Mouse (Mus musculus): ENCODE measurements around the gene Ttc16.

The Ttc16 gene

DNA sequence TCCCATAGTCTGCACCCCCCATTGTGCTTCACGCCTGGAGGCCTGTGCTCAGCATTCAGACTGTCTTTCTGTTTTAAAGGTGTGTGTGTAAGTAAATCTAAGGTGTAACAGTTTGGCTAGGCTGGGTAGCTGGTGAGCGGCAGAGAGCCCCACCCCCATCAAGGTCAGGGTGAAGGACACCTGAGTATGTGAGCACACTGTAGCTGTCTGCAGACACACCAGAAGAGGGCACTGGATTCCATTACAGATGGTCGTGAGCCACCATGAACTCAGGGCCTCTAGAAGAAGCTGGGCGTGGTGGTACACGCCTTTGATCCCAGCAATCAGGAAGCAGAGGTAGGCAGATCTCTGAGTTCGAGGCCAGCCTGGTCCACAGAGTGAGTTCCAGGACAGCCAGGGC lies 6.3 kb upstream of the Ttc16 start:
- ATAC-seq (ENCODE audit: insufficient number of reproducible peaks, low FRiP score, low TSS enrichment): no peak

DNA sequence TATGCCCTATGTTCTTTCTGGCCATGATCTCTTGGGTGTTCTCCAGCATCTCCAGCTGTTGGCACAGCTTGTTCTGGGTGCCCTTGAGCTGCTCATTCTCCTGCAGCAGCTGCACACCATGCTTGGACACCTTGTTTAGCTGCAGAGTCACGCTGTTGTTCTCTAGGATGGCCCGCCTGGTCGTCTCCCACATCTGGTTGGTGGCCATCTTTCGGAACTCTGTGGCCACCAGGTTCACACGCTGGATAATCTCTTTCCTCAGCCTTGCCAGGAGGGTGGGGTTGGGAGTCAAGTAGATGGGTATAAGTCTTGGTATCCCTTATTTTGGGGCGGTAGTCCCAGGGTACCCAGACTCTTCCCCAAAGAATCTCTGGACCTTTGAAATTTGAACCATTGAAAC lies 4.3 kb upstream of the Ttc16 start:
- no peak for ATAC-seq (ENCODE audit: insufficient number of reproducible peaks, low FRiP score, low TSS enrichment)

DNA sequence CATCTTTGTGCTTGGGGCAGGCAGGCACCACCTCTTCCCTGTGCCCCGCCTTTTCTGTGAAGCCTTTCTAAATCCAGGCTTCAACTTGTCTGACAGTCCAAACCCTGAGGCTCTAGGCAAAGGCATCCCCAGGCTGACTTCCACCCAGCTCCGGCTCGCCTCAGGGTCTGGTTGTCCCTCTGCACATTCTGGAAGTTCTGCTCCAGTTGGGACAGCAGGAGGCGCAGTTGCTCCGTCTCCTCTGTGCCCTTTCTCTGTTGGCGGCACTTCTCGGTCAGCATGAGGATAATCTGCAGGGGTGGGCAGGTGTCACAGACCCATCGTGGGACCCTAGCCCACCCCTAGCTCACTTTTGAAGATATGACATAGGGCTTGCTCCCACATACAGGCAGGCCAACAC lies 3.7 kb upstream of the Ttc16 start:
- ATAC-seq (ENCODE audit: insufficient number of reproducible peaks, low FRiP score, low TSS enrichment): no peak

DNA sequence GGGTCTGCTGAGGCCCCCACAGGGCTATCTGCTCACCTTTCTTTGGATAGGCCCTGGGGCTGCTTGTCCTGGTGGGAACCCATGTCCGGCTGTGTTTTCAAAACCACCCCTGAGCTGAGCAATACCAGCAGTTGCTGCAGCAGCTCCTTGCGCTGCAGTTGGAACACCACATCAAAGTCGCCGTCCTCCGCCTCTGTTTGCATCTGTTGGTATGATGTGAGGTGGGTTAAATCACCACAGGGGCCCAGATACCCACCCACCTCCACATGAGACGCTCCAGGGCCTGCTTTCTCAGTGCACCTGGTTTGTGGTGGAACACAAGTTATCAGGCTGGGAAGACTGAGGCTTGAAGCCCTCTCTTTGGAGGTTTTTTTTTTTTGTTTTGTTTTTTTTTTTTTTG lies 2.6 kb upstream of the Ttc16 start:
- no peak for ATAC-seq (ENCODE audit: insufficient number of reproducible peaks, low FRiP score, low TSS enrichment)

DNA sequence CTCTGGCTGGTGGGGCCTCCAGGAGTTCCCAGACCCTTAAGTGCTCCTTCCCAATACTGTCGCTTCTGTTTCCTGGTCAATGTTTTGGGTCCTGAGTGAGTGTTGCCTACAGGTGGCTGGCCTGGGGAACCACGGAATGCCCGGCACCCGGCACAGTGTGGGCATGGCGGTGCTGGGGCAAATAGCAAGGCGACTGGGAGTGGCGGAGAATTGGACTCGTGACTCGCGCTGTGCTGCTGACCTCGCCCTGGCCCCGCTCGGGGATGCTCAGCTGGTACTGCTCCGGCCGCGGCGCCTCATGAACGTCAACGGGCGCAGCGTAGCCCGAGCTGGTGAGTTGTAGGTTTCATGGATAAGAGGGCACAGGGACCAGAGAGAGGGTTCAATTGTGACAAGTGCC lies 759 bp upstream of the Ttc16 start:
- no peak for ATAC-seq (ENCODE audit: insufficient number of reproducible peaks, low FRiP score, low TSS enrichment)

DNA sequence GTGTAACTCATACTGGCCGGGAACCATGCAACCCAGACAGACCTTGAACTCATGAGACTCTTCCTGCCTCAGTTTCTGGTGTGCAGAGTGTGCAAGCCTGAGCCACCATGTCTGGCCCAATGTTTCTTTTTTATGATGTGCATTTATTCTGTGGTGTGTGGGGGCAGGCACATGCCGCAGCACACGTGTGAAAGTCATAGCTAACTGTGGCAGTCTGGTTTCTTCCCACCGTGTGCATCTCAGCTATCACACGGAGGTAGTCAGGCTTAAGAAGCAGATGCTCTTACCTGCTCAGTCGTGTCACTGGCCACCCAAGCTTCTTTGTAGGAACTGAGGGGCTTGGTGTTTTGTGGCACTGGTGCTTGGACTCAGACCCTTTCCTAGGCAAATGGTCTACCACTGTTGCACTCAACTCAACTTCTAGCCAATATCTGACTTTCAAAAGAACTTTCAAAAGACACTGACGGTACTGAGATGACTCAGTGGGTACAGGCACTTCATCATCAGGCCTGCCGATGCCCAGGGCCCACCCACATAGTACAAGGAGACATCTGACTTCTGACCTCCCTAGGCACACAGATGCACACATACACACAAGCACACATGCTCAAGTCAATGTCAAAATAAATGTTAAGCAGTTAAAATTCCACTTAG lies 2.7 kb downstream of the Ttc16 start:
- no peak for ATAC-seq (ENCODE audit: insufficient number of reproducible peaks, low FRiP score, low TSS enrichment)

DNA sequence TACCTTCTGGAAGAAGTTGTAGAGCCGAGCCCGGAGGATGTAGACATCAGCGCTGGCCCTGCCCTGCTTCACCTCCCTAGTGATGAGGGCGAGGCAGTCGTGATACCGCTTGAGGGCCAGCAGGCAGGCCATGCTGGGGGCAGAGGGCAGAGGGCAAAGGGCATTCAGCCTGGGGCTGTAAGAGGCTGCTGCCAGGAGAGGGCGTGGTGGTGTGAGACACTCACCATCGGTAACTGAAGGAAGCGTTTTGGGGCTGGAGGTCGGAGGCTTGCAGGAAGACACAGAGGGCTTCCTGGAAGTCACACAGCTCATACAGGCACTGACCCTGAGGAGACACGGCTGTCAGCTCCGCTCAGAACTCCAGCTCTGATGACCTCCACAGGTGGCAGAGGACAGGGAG lies 3.5 kb downstream of the Ttc16 start:
- no peak for ATAC-seq (ENCODE audit: insufficient number of reproducible peaks, low FRiP score, low TSS enrichment)

DNA sequence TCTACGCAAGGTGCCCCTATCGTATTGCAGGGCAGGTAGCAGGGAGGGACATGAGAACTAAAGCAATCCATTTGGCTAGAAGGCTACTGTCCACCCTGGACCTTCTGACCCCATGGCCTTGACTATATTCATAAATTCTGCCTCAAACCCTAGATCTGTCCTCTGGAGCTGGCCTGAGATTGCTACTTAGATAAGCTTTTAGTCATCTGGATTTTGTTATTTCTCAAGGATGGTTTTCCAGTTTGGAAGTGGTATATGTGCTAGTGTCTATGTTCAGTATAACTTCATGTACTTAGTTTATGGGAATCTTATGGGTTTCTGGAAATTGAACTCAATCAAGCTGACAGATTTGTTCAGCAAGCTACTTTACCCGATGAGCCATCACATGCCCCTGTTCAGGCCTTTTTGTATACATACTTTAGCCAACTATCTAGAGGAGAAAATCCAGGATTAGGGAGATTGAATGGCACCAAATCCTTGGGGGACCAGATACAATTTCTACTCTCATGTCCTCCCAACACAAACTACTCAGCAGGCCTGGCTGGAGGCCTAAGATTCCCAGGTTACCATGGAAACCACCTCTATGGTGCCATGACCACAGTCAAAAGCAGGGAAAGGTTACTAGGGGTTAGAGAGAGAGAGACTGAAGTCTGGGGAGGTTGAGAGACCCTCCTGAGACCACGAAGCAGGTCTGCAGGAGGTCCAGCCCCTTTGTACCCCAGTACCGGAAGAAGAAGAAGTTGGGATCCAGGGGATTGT lies 5.9 kb downstream of the Ttc16 start:
- no peak for ATAC-seq (ENCODE audit: insufficient number of reproducible peaks, low FRiP score, low TSS enrichment)

DNA sequence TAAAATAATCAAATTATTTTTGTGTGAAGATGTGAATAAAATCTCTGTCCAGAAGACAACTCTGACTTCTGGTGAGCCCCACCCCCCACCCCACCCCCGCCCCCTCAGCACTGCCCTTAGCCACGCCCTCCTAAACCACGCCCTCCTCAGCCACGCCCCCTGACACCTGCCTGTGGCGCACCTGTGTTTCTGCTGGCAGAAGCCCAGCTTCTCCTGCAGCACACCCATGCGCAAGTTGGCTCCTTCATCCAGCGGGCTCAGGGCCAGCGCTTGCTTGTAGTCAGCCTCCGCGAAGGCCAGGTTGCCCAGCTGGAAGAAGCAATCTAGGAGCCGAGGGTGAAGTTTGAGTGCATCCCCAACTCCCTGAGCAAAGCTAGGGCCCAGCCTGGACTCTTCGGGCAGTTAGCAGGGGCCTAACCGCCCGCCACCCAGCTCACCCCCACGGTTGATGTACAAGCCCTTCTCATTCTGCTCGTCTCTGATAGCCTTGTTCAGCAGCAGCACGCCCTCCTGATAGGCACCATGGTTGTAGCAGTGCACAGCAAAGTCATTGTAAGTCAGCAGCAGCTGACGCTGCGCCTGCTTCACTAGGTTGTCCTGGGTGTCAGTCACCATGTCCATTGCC lies 6.7 kb downstream of the Ttc16 start:
- no peak for ATAC-seq (ENCODE audit: insufficient number of reproducible peaks, low FRiP score, low TSS enrichment)

DNA sequence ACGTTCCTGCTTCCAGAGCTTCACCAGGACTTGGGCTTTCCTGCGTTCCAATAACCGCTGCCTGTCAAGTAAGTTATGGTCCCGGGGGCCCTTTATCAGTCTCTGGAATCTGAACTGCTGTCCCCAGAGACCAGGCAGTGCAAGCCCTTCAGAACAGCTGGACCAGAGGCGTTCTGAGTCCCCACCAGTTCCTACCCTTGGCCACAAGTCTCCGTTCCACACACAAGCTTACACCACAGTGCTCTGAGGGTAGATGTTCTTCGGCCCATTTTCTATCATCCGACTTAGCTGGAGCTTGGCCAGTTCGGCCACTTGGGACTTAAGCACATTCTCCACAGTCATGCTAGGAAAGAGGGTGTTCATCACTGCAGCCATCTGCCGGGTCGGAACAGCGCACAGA lies 8.2 kb downstream of the Ttc16 start:
- ATAC-seq (ENCODE audit: insufficient number of reproducible peaks, low FRiP score, low TSS enrichment): no peak

DNA sequence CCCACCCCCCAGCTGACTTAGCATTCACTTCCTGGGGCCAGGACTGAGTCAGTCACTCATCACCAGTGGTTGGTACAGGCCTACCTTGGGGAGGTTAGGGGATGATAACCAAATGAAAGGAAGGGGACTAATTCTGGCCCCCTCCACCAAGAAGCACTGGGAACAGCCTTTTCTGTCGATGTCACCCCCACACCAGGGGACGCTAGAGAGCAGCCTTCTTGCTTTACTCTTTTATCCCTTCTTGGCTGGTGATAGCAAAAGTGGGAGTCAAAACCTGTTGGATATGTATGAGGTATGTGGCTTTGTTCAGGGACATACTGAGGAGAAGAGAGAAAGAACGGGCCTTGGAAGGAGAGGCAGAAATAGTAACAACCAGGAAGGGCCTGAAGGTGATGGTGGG lies 12.1 kb downstream of the Ttc16 start:
- no peak for ATAC-seq (ENCODE audit: insufficient number of reproducible peaks, low FRiP score, low TSS enrichment)

DNA sequence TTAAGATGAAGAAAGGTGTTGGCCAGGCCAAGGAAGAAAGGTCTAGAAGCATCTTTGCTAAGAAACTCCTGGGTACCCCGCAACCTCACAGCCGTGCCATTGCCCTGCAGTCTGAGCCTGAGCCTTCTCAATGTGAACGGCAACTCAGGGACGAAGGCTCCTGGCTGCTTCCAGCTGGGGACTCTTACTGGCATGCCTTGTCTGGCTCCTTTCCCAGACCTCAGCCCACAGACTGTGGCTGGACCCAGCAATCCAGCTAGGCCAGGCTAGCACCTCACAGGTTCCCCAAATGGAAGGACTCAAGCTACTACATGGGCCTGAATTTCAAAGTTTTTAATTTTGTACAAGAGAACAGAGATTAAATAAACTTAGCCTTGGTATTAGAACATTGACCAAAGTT lies 13.6 kb downstream of the Ttc16 start:
- ATAC-seq (ENCODE audit: insufficient number of reproducible peaks, low FRiP score, low TSS enrichment): no peak

DNA sequence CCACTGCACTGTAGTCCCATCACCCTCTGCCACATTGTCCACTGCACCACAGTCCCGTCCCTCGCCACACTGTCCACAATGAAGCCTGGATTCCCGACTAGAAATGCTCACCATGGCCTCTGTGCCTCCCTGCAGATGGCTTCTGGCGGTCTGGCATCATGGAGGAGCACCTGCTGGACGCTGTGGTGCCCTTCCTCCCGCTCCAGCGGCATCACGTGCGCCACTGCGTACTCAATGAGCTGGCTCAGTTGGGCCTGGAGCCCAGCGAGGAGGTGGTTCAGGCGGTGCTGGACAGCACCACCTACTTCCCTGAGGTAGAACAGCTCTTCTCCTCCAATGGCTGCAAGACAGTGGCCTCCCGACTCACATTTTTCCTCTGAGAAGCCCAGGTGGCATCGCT lies 14.1 kb downstream of the Ttc16 start:
- no peak for ATAC-seq (ENCODE audit: insufficient number of reproducible peaks, low FRiP score, low TSS enrichment)

DNA sequence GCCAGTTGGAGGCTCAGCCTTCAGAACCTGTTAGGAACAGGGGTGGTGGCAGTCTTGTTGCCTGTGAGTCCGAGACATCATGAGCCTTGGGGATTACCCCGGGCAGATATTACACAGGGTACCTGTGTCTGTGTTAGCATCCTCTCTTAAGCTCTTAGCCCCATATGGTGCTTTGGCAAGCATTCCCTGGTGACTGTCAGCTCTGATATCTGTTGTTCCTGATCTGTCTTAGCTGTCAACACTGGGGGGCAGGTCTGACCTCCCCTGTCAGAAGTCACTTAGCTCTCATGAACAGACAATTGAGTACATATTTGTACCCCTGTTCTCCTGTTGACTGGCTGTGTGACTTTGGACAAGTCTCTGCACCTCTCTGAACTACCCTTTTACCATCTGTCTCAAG lies 16.4 kb downstream of the Ttc16 start:
- no peak for ATAC-seq (ENCODE audit: insufficient number of reproducible peaks, low FRiP score, low TSS enrichment)

DNA sequence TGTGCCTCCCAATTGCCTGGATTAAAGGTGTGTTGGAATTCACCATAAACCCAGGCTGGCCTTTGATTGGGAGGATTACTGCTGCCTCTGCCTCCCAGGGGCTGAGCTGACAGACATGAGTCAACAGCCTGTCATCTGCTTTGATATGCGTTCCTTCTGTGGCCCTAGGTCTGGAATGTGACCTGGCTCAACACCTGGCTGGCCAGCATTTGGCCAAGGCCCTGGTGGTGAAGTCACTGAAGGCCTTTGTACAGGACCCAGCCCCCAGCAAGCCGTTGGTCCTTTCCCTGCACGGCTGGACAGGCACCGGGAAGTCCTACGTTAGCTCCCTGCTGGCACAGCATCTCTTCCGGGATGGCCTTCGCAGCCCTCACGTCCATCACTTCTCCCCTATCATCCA lies 16.9 kb downstream of the Ttc16 start:
- ATAC-seq (ENCODE audit: insufficient number of reproducible peaks, low FRiP score, low TSS enrichment): no peak

DNA sequence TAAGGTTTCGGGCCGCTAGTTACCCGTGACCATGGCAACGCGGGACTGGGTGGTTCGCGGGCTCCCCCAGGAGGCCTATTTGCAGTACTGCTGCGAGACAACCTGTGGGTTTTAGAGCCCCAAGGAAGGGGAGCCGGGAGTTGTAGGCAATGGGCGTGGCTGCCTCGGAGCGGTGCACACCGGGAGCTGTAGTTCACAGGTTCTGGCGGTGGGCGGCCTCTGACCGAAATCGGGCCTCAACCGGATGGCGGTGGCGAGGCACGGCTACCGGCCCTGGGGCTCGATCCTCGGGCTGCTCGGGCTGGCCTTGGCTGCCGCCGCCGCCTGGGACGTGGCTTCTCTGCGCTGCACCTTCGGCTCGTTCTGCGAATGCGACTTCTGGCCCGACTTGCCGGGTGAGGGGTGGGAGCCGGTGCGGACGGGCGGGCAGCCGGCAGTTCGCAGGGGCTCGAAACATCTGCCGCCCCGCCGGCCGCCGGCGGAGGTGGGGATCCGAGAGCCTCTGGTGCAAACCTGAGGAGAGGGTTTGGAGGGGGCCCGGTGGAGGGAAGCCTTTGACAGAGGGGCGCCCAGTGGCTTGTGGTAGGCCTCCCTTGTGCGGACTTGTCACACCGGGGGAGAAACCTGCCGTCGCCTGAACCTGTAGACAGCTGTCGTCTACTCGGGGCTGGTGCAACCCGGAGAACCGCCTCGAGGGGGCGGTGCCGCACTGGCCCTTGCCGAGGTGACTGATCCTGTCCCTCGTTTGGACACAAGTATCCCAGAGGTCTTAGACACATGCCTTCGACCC lies 18.2 kb downstream of the Ttc16 start, which contains the start of gene Tor2a:
Gene Tor2a, plus strand, starts transcription at position 179 of the 790 bp plus-strand sequence.
- ATAC-seq (ENCODE audit: insufficient number of reproducible peaks, low FRiP score, low TSS enrichment): peak; percentile 92

DNA sequence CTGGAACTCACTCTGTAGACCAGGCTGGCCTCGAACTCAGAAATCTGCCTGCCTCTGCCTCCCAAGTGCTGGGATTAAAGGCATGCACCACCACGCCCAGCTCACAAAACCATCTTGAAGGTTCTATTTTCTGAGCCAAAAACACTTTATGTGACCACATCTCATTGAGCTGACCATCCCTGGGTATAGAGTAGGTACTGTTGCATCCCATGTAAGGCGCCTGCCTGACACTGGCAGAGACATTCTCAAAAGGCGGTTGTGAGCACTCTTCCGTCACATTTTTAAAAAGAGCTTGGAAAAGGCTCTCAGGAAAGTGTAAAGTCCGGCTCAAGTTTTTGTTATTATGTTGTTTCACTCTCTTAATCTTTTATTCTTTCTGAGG lies 18.8 kb downstream of the Ttc16 start:
- ATAC-seq (ENCODE audit: insufficient number of reproducible peaks, low FRiP score, low TSS enrichment): 0 out of 2 replicates have a peak, but pooled peaks have one; percentile 2

DNA sequence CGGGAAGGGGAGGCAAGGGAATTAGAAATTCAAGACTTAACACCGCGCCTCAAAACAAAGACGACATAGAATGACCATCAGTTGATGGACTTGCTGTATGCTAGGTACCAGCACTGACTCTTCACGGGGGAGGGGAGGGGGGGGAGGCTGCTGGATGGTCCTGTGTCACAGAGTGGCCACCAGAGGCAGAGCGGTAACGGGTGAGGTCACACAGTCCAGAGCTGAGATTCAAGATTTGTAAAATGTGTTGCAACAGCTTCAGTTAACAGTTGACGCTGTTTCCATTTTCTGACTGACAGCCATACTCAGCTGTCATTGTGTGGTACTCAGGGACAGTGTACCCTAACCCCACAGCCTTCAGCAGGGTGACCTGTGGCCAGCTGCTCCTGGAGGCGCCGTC lies 23.3 kb downstream of the Ttc16 start:
- ATAC-seq (ENCODE audit: insufficient number of reproducible peaks, low FRiP score, low TSS enrichment): no peak

DNA sequence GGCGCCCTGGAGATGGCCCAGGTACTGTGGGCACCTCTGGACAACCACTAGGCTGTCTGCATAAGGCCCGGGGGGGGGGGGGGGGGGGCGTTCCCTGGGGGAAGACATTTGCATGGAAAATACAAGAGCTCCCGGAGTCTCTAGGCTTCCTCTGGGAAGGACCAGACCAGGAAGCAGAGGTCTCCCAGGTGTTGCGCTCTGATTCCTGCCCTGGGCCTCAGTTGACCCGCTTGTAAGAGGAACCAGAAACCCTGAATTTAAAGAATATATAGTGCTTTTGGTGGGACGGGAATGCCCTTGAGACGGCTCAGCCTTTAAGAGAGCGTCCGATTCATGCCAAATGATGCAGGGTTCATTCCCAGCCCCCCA lies 23.8 kb downstream of the Ttc16 start:
- no peak for ATAC-seq (ENCODE audit: insufficient number of reproducible peaks, low FRiP score, low TSS enrichment)

DNA sequence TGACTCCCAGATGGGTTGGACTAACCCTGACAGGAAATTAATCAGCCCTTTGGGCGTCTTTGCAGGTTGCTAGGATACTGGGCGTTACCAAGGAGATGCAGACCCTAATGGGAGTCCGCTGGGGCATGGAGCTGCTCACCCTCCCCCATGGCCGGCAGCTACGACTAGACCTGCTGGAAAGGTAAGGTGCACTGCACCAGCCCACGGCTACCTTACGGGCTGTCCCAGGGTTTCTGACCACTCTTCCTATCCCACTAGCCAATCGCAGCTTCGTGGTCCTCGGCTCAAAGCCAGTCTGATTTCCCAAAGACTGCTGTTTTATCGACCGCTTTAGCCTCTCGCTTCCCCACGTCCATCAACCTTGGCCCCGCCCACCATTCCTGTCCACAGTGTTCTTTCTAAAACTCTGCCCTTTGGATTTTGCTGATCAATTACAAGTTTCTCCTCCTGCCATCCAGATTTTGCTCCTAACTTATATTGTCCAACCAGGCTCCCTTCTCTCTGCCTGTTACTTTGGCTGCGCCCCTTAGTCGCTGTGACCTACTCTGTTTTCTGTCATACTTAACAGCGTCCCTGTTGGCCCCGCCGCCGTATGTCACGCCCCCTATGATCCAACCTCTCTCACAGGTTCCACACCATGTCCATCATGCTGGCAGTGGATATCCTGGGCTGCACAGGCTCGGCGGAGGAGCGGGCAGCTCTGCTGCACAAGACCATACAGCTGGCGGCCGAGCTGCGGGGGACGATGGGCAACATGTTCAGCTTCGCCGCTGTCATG lies 24.4 kb downstream of the Ttc16 start:
- no peak for ATAC-seq (ENCODE audit: insufficient number of reproducible peaks, low FRiP score, low TSS enrichment)

All from cerebellum, adult (tissue).